Mouse (Mus musculus) effector memory CD4-positive, alpha-beta T cell, adult 7 months (primary cell): ENCODE data around the gene Olfr1019. TPM values are rescaled to one million over a fixed set of nuclear protein-coding genes. Genes with fewer than 3 reads are reported as not detected.

Experiments used
- polyA plus RNA-seq: library from polyadenylated mRNA; unstranded; fragments of 100-300 nt; shearing (Covaris generic); gene quantifications from one replicate; pipeline ENCODE4 v1.2.1, GENCODE M21; 2017

Gene Olfr1019
- polyA plus RNA-seq = not detected

GRCm38 (mm10) chr2:85845383-85845782 is at the start of gene Olfr1019:
TSS of gene Olfr1019 (minus strand) at chr2:85845483.

GRCm38 (mm10) chr2:85885340-85885739 is 40.1 kb upstream of the Olfr1019 start, which contains the start of gene Olfr1023:
TSS of gene Olfr1023 (plus strand) at chr2:85885640.

GRCm38 (mm10) chr2:85868294-85868693 is 23.0 kb upstream of the Olfr1019 start, which contains the start of gene Olfr1022:
TSS of gene Olfr1022 (plus strand) at chr2:85868594.

GRCm38 (mm10) chr2:85846730-85847129 is 1.4 kb upstream of the Olfr1019 start, which contains the start of gene Olfr1020:
TSS of gene Olfr1020 (plus strand) at chr2:85847030.

GRCm38 (mm10) chr2:85818179-85818578 is 27.1 kb downstream of the Olfr1019 start, which contains the start of gene Olfr1018:
TSS of gene Olfr1018 (plus strand) at chr2:85818479.

GRCm38 (mm10) chr2:85802444-85802843 is 42.8 kb downstream of the Olfr1019 start, which contains the start of gene Olfr1016:
TSS of gene Olfr1016 (minus strand) at chr2:85802544.

Other genes with a start within 250 kb of the Olfr1019 start
- 0.27 TPM for gene Olfr1000, start 233.6 kb downstream of the Olfr1019 start, polyA plus RNA-seq
- gene Olfr1002, start 194.8 kb downstream of the Olfr1019 start, polyA plus RNA-seq = not detected
- not detected for gene Olfr154, start 181.0 kb downstream of the Olfr1019 start, polyA plus RNA-seq
- not detected for gene Olfr1006, start 166.7 kb downstream of the Olfr1019 start, polyA plus RNA-seq
- not detected for gene Olfr1008, start 156.1 kb downstream of the Olfr1019 start, polyA plus RNA-seq
- not detected for gene Olfr1009, start 130.1 kb downstream of the Olfr1019 start, polyA plus RNA-seq
- gene Olfr1012, start 82.7 kb downstream of the Olfr1019 start, polyA plus RNA-seq = not detected
- gene Olfr1013, start 78.4 kb downstream of the Olfr1019 start, polyA plus RNA-seq = 0.11 TPM
- 0.21 TPM for gene Olfr1014, start 72.8 kb downstream of the Olfr1019 start, polyA plus RNA-seq
- 0.51 TPM for gene Olfr1015, start 63.5 kb downstream of the Olfr1019 start, polyA plus RNA-seq
- gene Olfr1016, start 42.9 kb downstream of the Olfr1019 start, polyA plus RNA-seq = 1.2 TPM
- gene Olfr1018, start 27.0 kb downstream of the Olfr1019 start, polyA plus RNA-seq = not detected
- gene Olfr1020, start 1.5 kb upstream of the Olfr1019 start, polyA plus RNA-seq = not detected
- gene Olfr1022, start 23.1 kb upstream of the Olfr1019 start, polyA plus RNA-seq = not detected
- not detected for gene Olfr1023, start 40.2 kb upstream of the Olfr1019 start, polyA plus RNA-seq
- not detected for gene Olfr1024, start 59.6 kb upstream of the Olfr1019 start, polyA plus RNA-seq
- not detected for gene Olfr1025-ps1, start 69.7 kb upstream of the Olfr1019 start, polyA plus RNA-seq
- gene Olfr1026, start 76.1 kb upstream of the Olfr1019 start, polyA plus RNA-seq = not detected
- gene Olfr1028, start 105.0 kb upstream of the Olfr1019 start, polyA plus RNA-seq = not detected
- not detected for gene Olfr1029, start 128.4 kb upstream of the Olfr1019 start, polyA plus RNA-seq
- gene Olfr1030, start 133.8 kb upstream of the Olfr1019 start, polyA plus RNA-seq = 0.11 TPM
- gene Olfr1031, start 144.8 kb upstream of the Olfr1019 start, polyA plus RNA-seq = not detected
- not detected for gene Olfr1032, start 160.1 kb upstream of the Olfr1019 start, polyA plus RNA-seq
- 18.8 TPM for gene Olfr1033, start 175.2 kb upstream of the Olfr1019 start, polyA plus RNA-seq
- not detected for gene Olfr1034, start 200.4 kb upstream of the Olfr1019 start, polyA plus RNA-seq
- gene Olfr1036, start 228.5 kb upstream of the Olfr1019 start, polyA plus RNA-seq = not detected
- not detected for gene Olfr1037, start 241.9 kb upstream of the Olfr1019 start, polyA plus RNA-seq